Mouse (Mus musculus): ENCODE results near the gene Parn. TPM values are rescaled to one million over a fixed set of nuclear protein-coding genes. Genes with fewer than 3 reads are reported as not detected.

Gene Parn
- polyA plus RNA-seq, 1 experiment: 24.3 TPM

GRCm38 (mm10) chr16:13580784-13581183 is 87.2 kb downstream of the Parn start:
- no peak for DNase-seq (ENCODE audit: low read depth)
- no peak for TF ChIP-seq POLR2A (IDR thresholded peaks at IDR 0.05; ENCODE audit: borderline replicate concordance, extremely low read depth, insufficient read depth, insufficient read length, poor library complexity, severe bottlenecking)
- TF ChIP-seq CTCF (IDR thresholded peaks at IDR 0.05; ENCODE audit: borderline replicate concordance, extremely low read depth, insufficient read depth, insufficient read length): peak; percentile 16; the same call in 1 of the 2 replicates

GRCm38 (mm10) chr16:13580016-13580415 is 88.0 kb downstream of the Parn start:
- no peak for DNase-seq (ENCODE audit: low read depth)
- TF ChIP-seq POLR2A (IDR thresholded peaks at IDR 0.05; ENCODE audit: borderline replicate concordance, extremely low read depth, insufficient read depth, insufficient read length, poor library complexity, severe bottlenecking) (no peak), CTCF (IDR thresholded peaks at IDR 0.05; ENCODE audit: borderline replicate concordance, extremely low read depth, insufficient read depth, insufficient read length) (no peak)

- no peak for DNase-seq (ENCODE audit: low read depth)
- TF ChIP-seq CTCF (IDR thresholded peaks at IDR 0.05; ENCODE audit: borderline replicate concordance, extremely low read depth, insufficient read depth, insufficient read length) (no peak), POLR2A (IDR thresholded peaks at IDR 0.05; ENCODE audit: borderline replicate concordance, extremely low read depth, insufficient read depth, insufficient read length, poor library complexity, severe bottlenecking) (no peak)
Measured at GRCm38 (mm10) chr16:13575306-13575705, 92.7 kb downstream of the Parn start.

- DNase-seq (ENCODE audit: low read depth): no peak
- TF ChIP-seq POLR2A (IDR thresholded peaks at IDR 0.05; ENCODE audit: borderline replicate concordance, extremely low read depth, insufficient read depth, insufficient read length, poor library complexity, severe bottlenecking): no peak
- TF ChIP-seq CTCF (IDR thresholded peaks at IDR 0.05; ENCODE audit: borderline replicate concordance, extremely low read depth, insufficient read depth, insufficient read length): no peak
Measured at GRCm38 (mm10) chr16:13568280-13568679, 99.7 kb downstream of the Parn start.

GRCm38 (mm10) chr16:13567614-13568013 is 100.4 kb downstream of the Parn start:
- DNase-seq (ENCODE audit: low read depth): no peak
- TF ChIP-seq CTCF (IDR thresholded peaks at IDR 0.05; ENCODE audit: borderline replicate concordance, extremely low read depth, insufficient read depth, insufficient read length) (no peak), POLR2A (IDR thresholded peaks at IDR 0.05; ENCODE audit: borderline replicate concordance, extremely low read depth, insufficient read depth, insufficient read length, poor library complexity, severe bottlenecking) (no peak)

GRCm38 (mm10) chr16:13566351-13566750 is 101.6 kb downstream of the Parn start:
- DNase-seq (ENCODE audit: low read depth): no peak
- TF ChIP-seq CTCF (IDR thresholded peaks at IDR 0.05; ENCODE audit: borderline replicate concordance, extremely low read depth, insufficient read depth, insufficient read length) (no peak), POLR2A (IDR thresholded peaks at IDR 0.05; ENCODE audit: borderline replicate concordance, extremely low read depth, insufficient read depth, insufficient read length, poor library complexity, severe bottlenecking) (no peak)

- TF ChIP-seq POLR2A (IDR thresholded peaks at IDR 0.05; ENCODE audit: borderline replicate concordance, extremely low read depth, insufficient read depth, insufficient read length, poor library complexity, severe bottlenecking): no peak
- TF ChIP-seq CTCF (IDR thresholded peaks at IDR 0.05; ENCODE audit: borderline replicate concordance, extremely low read depth, insufficient read depth, insufficient read length): no peak
- DNase-seq (ENCODE audit: low read depth): no peak
Measured at GRCm38 (mm10) chr16:13565291-13565690, 102.7 kb downstream of the Parn start.

- TF ChIP-seq POLR2A (IDR thresholded peaks at IDR 0.05; ENCODE audit: borderline replicate concordance, extremely low read depth, insufficient read depth, insufficient read length, poor library complexity, severe bottlenecking) (no peak), CTCF (IDR thresholded peaks at IDR 0.05; ENCODE audit: borderline replicate concordance, extremely low read depth, insufficient read depth, insufficient read length) (no peak)
- peak; percentile 48 for DNase-seq (ENCODE audit: low read depth)
Measured at GRCm38 (mm10) chr16:13557784-13558183, 110.2 kb downstream of the Parn start.

GRCm38 (mm10) chr16:13556954-13557470 is 111.0 kb downstream of the Parn start:
- TF ChIP-seq CTCF (IDR thresholded peaks at IDR 0.05; ENCODE audit: borderline replicate concordance, extremely low read depth, insufficient read depth, insufficient read length): no peak
- TF ChIP-seq POLR2A (IDR thresholded peaks at IDR 0.05; ENCODE audit: borderline replicate concordance, extremely low read depth, insufficient read depth, insufficient read length, poor library complexity, severe bottlenecking): no peak
- DNase-seq (ENCODE audit: low read depth): peak; percentile 25

GRCm38 (mm10) chr16:13556446-13556845 is 111.5 kb downstream of the Parn start:
- TF ChIP-seq POLR2A (IDR thresholded peaks at IDR 0.05; ENCODE audit: borderline replicate concordance, extremely low read depth, insufficient read depth, insufficient read length, poor library complexity, severe bottlenecking): no peak
- no peak for TF ChIP-seq CTCF (IDR thresholded peaks at IDR 0.05; ENCODE audit: borderline replicate concordance, extremely low read depth, insufficient read depth, insufficient read length)
- no peak for DNase-seq (ENCODE audit: low read depth)

GRCm38 (mm10) chr16:13550667-13551066 is 117.3 kb downstream of the Parn start:
- no peak for DNase-seq (ENCODE audit: low read depth)
- TF ChIP-seq POLR2A (IDR thresholded peaks at IDR 0.05; ENCODE audit: borderline replicate concordance, extremely low read depth, insufficient read depth, insufficient read length, poor library complexity, severe bottlenecking): no peak
- TF ChIP-seq CTCF (IDR thresholded peaks at IDR 0.05; ENCODE audit: borderline replicate concordance, extremely low read depth, insufficient read depth, insufficient read length): no peak

- TF ChIP-seq CTCF (IDR thresholded peaks at IDR 0.05; ENCODE audit: borderline replicate concordance, extremely low read depth, insufficient read depth, insufficient read length) (no peak), POLR2A (IDR thresholded peaks at IDR 0.05; ENCODE audit: borderline replicate concordance, extremely low read depth, insufficient read depth, insufficient read length, poor library complexity, severe bottlenecking) (no peak)
- DNase-seq (ENCODE audit: low read depth): no peak
Measured at GRCm38 (mm10) chr16:13549976-13550375, 118.0 kb downstream of the Parn start.
